Mouse (Mus musculus) C2C12 (cell line): ENCODE data around the gene Reln. TPM values are rescaled to one million over a fixed set of nuclear protein-coding genes. Genes with fewer than 3 reads are reported as not detected.

Experiments used
- H3K27me3 ChIP-seq: one replicate; pipeline ENCODE4 v1.6.1; 2011; ENCODE audit not compliant: control insufficient read depth, insufficient read depth, insufficient read length
- H3K36me3 ChIP-seq: one replicate; pipeline ENCODE4 v1.6.1; 2011; ENCODE audit not compliant: control insufficient read depth, insufficient read depth
- H3K4me3 ChIP-seq: one replicate; pipeline ENCODE4 v1.5.1; 2011; ENCODE audit warnings: mild to moderate bottlenecking, control low read depth; ENCODE audit not compliant: poor library complexity, insufficient read depth, severe bottlenecking
- H3K79me2 ChIP-seq: one replicate; pipeline ENCODE4 v1.6.1; 2011; ENCODE audit not compliant: control insufficient read depth, insufficient read depth
- H3K79me3 ChIP-seq: one replicate; pipeline ENCODE4 v1.6.1; 2011; ENCODE audit warnings: low read depth, control low read depth
- H3ac ChIP-seq: one replicate; pipeline ENCODE3; 2011; ENCODE audit warnings: low read depth; ENCODE audit not compliant: control insufficient read depth, insufficient read length
- CEBPB ChIP-seq: IDR thresholded peaks from one replicate; pipeline ENCODE4 v1.6.1; 2011; ENCODE audit warnings: low read depth, mild to moderate bottlenecking, control low read depth, moderate library complexity
- CTCF ChIP-seq: IDR thresholded peaks from one replicate; pipeline ENCODE4 v1.5.1; 2011; ENCODE audit not compliant: control insufficient read depth, insufficient read depth, insufficient read length
- FOSL1 ChIP-seq: IDR thresholded peaks from one replicate; pipeline ENCODE4 v1.8.0; 2011; ENCODE audit warnings: mild to moderate bottlenecking, low read length; ENCODE audit not compliant: poor library complexity, insufficient read depth, severe bottlenecking
- MAX ChIP-seq: IDR thresholded peaks from one replicate; pipeline ENCODE4 v1.6.1; 2011; ENCODE audit warnings: mild to moderate bottlenecking, control low read depth
- MYOD1 ChIP-seq: IDR thresholded peaks from one replicate; pipeline ENCODE4 v1.6.1; 2011; ENCODE audit warnings: low read depth; ENCODE audit not compliant: control insufficient read depth, insufficient read length
- MYOG ChIP-seq: IDR thresholded peaks from one replicate; pipeline ENCODE4 v1.6.1; 2011; ENCODE audit not compliant: control insufficient read depth, insufficient read length; ENCODE audit errors: extremely low read depth
- USF1 ChIP-seq: IDR thresholded peaks from one replicate; pipeline ENCODE4 v1.6.1; 2011; ENCODE audit warnings: low read depth, mild to moderate bottlenecking, control low read depth, moderate library complexity
- polyA plus RNA-seq: library from polyadenylated mRNA; unstranded; fragments of >200 nt; fragmentation: generic; extraction: Trizol; gene quantifications from one replicate; pipeline ENCODE4 v1.2.1, GENCODE M21; 2012; ENCODE audit warnings: missing spikeins

Reln gene
- polyA plus RNA-seq, 1 experiment = not detected

DNA sequence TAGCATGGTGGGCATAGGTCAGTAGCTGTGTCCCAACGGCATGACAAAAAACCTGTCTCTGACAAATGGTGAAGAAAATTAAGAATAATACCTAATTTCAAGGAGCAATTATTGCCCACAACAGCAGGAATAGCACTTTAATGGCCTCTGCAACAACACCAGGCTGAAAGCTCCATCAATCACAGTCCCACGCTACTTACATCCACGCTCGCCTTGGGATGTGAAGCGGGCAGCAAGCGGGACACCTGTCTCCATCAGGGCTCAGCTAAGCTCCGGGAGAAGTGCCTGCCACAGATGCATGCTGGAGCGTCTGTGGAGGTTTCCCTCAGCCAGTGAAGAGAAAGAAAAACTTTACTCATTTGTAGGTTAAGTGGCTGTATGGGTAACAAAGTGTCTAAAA, 309.3 kb downstream of the Reln start:
- no peaks in the 10 kb centered on the region for H3K36me3 ChIP-seq
- no peaks in the 10 kb centered on the region for H3K79me2 ChIP-seq
- H3K4me3 ChIP-seq = no peak overlapping the region
- no peak for TF ChIP-seq MAX
- no peak for TF ChIP-seq MYOG
- TF ChIP-seq USF1 = no peak
- TF ChIP-seq MYOD1 = no peak
- no peak for TF ChIP-seq CEBPB
- TF ChIP-seq FOSL1 = no peak
- TF ChIP-seq CTCF = no peak
- no peak overlapping the region for H3ac ChIP-seq
- no peaks in the 10 kb centered on the region for H3K27me3 ChIP-seq
- no peaks in the 10 kb centered on the region for H3K79me3 ChIP-seq

DNA sequence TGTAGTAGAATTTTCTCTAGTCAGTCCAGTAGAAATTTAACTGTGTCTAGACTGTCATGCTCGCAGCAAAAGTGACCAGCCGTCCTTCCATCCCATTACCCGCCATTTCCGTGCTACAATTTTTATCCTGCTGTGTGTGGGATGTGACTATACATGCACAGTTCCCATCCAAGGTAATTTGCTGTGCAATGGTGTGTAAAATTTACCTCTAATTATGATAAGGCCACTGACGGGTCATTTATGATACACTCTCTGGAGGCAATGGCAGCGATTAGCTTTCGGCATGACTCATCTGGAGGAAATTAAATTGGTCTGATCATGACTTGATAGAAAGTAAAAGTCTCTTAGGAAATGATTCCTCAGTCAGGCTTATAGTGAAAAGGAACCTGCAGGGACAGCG, 311.5 kb downstream of the Reln start:
- H3K79me2 ChIP-seq = no peaks in the 10 kb centered on the region
- no peaks in the 10 kb centered on the region for H3K27me3 ChIP-seq
- no peaks in the 10 kb centered on the region for H3K36me3 ChIP-seq
- no peak overlapping the region for H3ac ChIP-seq
- H3K79me3 ChIP-seq = no peaks in the 10 kb centered on the region
- TF ChIP-seq MAX (no peak), MYOD1 (no peak), CTCF (no peak), FOSL1 (no peak), CEBPB (no peak), USF1 (no peak), MYOG (no peak)
- H3K4me3 ChIP-seq = no peak overlapping the region

DNA sequence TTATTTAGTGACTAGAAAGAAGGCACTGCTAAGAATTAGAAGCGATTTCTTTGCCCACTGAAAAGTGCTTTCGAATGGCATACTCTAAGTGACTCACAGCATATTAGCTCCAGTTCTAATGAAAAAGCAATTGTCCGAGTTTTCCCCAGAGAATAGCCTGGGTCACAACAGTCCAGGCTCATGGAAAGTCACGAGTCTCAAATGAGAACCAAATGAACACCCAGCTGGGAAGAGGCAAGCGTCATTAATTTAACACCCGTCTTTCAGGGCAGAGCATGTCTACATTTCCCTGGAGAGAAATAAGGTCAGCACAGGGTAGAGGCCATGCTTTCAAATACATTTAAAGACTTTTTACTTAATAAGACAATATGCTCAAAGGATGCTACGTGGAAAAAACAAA, 312.8 kb downstream of the Reln start:
- Histone ChIP-seq H3K27me3 (no peaks in the 10 kb centered on the region), H3ac (no peak overlapping the region), H3K79me2 (no peaks in the 10 kb centered on the region), H3K79me3 (no peaks in the 10 kb centered on the region), H3K4me3 (no peak overlapping the region), H3K36me3 (no peaks in the 10 kb centered on the region)
- TF ChIP-seq MAX = no peak
- TF ChIP-seq CEBPB = no peak
- TF ChIP-seq MYOD1 = no peak
- TF ChIP-seq USF1 = no peak
- TF ChIP-seq CTCF = no peak
- no peak for TF ChIP-seq FOSL1
- no peak for TF ChIP-seq MYOG

DNA sequence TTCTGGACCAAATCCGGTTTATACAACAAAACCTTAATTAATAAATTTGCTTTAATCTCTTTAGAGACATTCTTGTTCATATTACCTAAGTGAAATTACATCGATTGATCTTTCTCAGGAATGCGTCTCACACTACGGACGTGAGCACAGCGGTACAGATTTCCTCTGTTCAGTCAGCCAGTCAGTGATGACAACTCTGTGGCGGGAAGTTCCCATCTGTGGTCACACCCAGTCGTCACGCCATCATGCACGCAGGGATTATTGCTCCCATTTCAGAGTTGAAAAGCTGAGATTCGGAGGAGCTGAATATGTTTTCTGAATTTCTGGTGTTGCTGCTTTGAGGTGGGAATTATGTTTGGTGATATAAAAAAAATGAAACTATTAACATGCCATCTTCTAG, 316.1 kb downstream of the Reln start:
- H3K27me3 ChIP-seq = peaks cover 2% of the 10 kb centered on the region
- H3K4me3 ChIP-seq = no peak overlapping the region
- H3ac ChIP-seq = no peak overlapping the region
- H3K79me3 ChIP-seq = no peaks in the 10 kb centered on the region
- no peak for TF ChIP-seq MAX
- TF ChIP-seq MYOG = no peak
- TF ChIP-seq CEBPB = no peak
- no peak for TF ChIP-seq MYOD1
- TF ChIP-seq CTCF = no peak
- TF ChIP-seq FOSL1 = no peak
- no peak for TF ChIP-seq USF1
- H3K79me2 ChIP-seq = no peaks in the 10 kb centered on the region
- no peaks in the 10 kb centered on the region for H3K36me3 ChIP-seq

DNA sequence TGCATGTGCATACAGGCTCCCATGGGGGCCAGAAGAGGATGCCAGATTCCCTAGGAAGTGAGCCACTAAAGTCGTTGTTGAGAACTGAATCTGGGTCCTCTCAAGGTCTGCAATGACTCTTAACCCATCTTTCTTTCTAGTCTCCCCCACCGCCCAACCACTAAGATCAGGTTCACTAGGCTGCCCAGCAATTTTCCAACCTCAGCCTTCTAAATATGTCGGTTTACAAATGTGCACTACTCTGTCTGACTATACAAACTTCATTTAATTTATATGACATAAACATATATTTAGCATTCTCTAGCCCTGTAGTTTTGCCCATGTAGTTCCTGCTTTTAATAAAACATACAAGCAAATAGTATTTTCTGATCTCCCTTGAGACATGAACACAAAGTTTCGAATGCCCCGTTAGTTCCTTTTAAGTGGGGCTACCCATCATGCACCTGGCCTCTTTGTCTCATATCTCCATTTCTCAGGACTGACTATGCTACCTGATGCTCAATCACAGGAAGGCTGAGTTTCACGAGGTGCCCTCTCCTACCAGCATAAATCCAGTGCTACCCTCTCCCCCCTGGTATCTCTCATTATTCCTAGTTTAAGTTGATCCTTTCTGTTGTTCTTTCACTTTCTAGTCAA, 317.1 kb downstream of the Reln start:
- Histone ChIP-seq H3K79me2 (no peaks in the 10 kb centered on the region), H3K36me3 (no peaks in the 10 kb centered on the region), H3ac (no peak overlapping the region), H3K79me3 (no peaks in the 10 kb centered on the region), H3K27me3 (peaks cover 7% of the 10 kb centered on the region), H3K4me3 (no peak overlapping the region)
- no peak for TF ChIP-seq CTCF
- TF ChIP-seq FOSL1 = no peak
- no peak for TF ChIP-seq CEBPB
- no peak for TF ChIP-seq MAX
- TF ChIP-seq MYOG = no peak
- no peak for TF ChIP-seq MYOD1
- no peak for TF ChIP-seq USF1

DNA sequence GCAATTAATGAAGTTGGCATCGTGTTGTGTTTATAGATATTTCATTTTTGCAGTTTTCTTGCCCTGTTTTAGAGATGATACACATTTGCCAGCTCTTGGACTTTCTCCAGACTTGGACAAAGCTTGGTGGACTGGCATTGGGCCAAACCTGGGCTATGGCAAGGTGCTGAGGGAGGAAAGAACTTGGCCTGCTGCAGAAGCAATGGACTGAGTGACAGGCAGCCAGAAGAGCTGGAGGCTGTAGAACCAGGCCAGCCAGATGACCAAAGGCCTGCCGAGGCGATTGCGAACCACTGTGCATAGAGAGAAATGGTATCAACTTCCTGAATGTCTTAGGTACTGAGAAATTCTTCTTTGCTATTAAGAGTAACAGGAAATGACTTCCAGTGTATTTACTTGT, 318.8 kb downstream of the Reln start:
- Histone ChIP-seq H3K79me2 (no peaks in the 10 kb centered on the region), H3ac (no peak overlapping the region), H3K79me3 (no peaks in the 10 kb centered on the region), H3K27me3 (peaks cover 7% of the 10 kb centered on the region), H3K4me3 (no peak overlapping the region), H3K36me3 (no peaks in the 10 kb centered on the region)
- TF ChIP-seq MYOG (no peak), CTCF (no peak), CEBPB (no peak), FOSL1 (no peak), MAX (no peak), MYOD1 (no peak), USF1 (no peak)
